ENCODE assay signal across 10 mouse cellular contexts in genomic region chr9:69662394-69662793, GRCm38 (mm10).
DNase-seq lines count a peak whose midpoint lies in the region; ATAC-seq and TF ChIP-seq lines count a peak whose summit lies in the region.
"Had no signal": no experiment of that assay in that cellular context is flagged by ENCODE, and none has a peak within 500 bp of the region (broad histone marks: within the 10 kb centered on the region; RNA-seq: fewer than 3 reads in every experiment).

No protein-coding gene starts in this region.

- ATAC-seq in kidney, postnatal 0 days (replicated peaks; ENCODE audit: low FRiP score, low read depth): no peak

- peak; percentile 68 for TF ChIP-seq CTCF in kidney, postnatal 0 days (IDR thresholded peaks at IDR 0.05; ENCODE audit: low read depth)

- H3K9me3 ChIP-seq in kidney, postnatal 0 days (replicated peaks; ENCODE audit: low read length): no peaks in the 10 kb centered on the region
- H3K9me3 ChIP-seq: megakaryocyte, embryonic 14.5 days had no signal

- no peak overlapping the region for H3K9ac ChIP-seq in kidney, postnatal 0 days (ENCODE audit: low read depth, low read length)

- no peak overlapping the region for H3K27ac ChIP-seq in kidney, postnatal 0 days

- peaks cover 4% of the 10 kb centered on the region; the same call in 1 of the 2 replicates for H3K27me3 ChIP-seq in kidney, postnatal 0 days (ENCODE audit: insufficient read depth, low read length)

- DNase-seq in adrenal gland, adult (ENCODE audit: inconsistent age in 2 of 2, low spot score in 1 of 2): peak; percentile 15 to 57
- no peak for DNase-seq in adrenal gland, postnatal 4 days (ENCODE audit: low spot score in 2 of 2)
- peak; percentile 59 for DNase-seq in kidney, postnatal 0 days (ENCODE audit: low spot score)
- DNase-seq in kidney, adult 11 months: no peak
- peak; percentile 52 for DNase-seq in retina, embryonic 14.5 days (ENCODE audit: low spot score)
- no peak for DNase-seq in retina, postnatal 1 day
- DNase-seq in thymus, postnatal 0 days (ENCODE audit: low spot score): peak; percentile 35
- no peak for DNase-seq in gastrocnemius, postnatal 25 days
- DNase-seq: heart, adult 11 months had no signal

- H3K4me1 ChIP-seq in kidney, postnatal 0 days (replicated peaks; ENCODE audit: insufficient read depth, low read length): no peaks in the 10 kb centered on the region
- H3K4me1 ChIP-seq: megakaryocyte, embryonic 14.5 days had no signal

- H3K36me3 ChIP-seq in kidney, postnatal 0 days (ENCODE audit: insufficient read depth, low read length): no peaks in the 10 kb centered on the region

- no peak overlapping the region for H3K4me2 ChIP-seq in kidney, postnatal 0 days (ENCODE audit: low read length)

- H3K4me3 ChIP-seq in kidney, postnatal 0 days (replicated peaks; ENCODE audit: low read depth, low read length): no peak overlapping the region
- H3K4me3 ChIP-seq: megakaryocyte, embryonic 14.5 days had no signal

- 34% methylated on average over 5 of the region's 5 CpGs for WGBS in kidney, postnatal 0 days

Comparison
In these comparisons a context has a peak if more than half of its experiments do, and no peak if none do; other contexts are left out.
1. DNase-seq: peak in adrenal gland, adult (2 of 2), kidney, postnatal 0 days (single experiment), retina, embryonic 14.5 days (single experiment) and thymus, postnatal 0 days (single experiment); none in adrenal gland, postnatal 4 days (0 of 2), kidney, adult 11 months (single experiment), retina, postnatal 1 day (single experiment) and gastrocnemius, postnatal 25 days (single experiment).